Mouse (Mus musculus) cerebellum, postnatal 25 days (tissue): ENCODE measurements around the gene Frs3.
A peak's percentile ranks its signal among the peaks of the same experiment; 100 is the strongest.

Experiments
- DNase-seq, 2 experiments: peaks; one replicate each; pipeline ENCODE4 v3.0.0; 2021; ENCODE audit warnings: mixed read lengths in 2 of 2

Gene Frs3

DNA sequence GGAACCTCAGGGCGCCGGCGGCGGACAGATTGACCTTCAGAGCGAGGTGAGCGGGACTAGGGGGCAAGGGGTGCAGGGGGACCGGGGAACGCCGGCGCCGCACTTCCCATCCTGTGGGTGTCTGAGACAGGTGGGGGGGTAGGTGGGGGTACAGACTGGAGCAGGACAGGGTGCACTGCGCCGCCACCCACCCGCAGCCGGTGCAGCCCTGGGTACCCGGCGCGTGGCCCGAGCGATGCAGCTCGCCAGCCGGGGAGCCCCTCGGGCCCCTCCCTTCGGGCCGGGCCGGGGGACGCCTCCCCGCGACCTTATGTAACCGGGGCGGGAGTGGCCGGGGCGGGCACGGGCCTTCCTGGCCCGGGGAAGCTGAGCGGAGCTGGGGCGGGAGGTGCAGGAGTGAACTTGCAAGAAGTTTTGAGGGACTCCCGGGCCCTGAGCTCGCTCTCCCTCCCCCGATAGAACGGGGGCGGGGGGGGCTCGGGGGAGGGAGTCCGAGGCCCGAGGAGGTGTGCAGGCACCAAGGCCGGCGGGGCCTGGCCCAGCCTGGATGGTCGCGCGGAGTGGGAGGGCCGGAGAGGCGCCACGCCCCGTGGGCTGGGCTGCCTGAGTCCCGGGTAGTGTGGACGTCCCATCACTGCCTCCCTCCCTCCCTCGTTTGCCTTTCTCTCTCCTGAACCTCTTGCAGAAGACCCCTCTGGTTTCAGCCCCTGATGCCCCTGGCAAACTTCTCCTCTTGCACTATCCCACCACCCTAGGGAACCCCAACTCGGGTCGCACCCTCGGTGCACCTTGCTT lies 48.6 kb downstream of the Frs3 start:
- peak; percentile 87 to 89 for DNase-seq

DNA sequence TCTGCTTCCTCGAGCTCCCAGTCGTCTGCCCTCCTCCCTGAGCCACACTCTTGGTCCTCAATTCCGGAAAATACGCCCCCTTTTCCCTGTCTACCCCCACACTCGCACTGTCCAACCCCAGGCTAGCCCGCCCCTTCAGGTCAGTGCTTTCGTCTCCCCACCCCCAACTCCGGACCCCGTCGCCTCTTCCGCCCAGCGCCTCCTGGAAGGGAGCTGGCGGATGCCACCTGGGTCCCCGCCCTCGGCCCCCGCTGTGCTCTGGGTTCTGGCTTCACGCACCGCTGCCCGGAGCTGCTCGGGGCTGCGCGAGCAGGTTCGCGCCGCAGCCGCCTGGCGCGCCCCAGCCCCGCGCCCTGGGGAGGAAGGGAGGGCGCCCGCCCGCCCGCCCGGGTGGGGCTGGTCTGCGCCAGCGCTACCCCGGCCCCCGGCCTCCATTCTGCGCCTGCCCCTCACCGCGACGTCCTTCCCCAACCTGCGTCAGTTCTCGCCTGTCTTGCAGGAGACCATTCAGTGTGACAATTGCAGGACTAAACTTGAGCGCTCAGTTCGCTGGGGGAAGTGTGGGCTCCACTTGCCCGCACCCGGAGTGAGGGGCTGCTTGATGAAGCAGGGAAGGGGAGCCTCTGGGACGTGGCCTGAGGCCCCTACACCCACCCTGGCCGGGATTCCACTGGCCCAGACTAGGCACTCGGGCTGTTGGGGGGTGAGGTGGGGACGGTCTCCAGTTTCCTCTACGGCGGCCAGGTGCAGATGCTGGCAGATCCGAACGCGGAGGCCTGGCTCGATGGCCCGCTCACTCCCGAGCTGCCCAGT lies 49.4 kb downstream of the Frs3 start:
- DNase-seq: peak; percentile 59 to 74

DNA sequence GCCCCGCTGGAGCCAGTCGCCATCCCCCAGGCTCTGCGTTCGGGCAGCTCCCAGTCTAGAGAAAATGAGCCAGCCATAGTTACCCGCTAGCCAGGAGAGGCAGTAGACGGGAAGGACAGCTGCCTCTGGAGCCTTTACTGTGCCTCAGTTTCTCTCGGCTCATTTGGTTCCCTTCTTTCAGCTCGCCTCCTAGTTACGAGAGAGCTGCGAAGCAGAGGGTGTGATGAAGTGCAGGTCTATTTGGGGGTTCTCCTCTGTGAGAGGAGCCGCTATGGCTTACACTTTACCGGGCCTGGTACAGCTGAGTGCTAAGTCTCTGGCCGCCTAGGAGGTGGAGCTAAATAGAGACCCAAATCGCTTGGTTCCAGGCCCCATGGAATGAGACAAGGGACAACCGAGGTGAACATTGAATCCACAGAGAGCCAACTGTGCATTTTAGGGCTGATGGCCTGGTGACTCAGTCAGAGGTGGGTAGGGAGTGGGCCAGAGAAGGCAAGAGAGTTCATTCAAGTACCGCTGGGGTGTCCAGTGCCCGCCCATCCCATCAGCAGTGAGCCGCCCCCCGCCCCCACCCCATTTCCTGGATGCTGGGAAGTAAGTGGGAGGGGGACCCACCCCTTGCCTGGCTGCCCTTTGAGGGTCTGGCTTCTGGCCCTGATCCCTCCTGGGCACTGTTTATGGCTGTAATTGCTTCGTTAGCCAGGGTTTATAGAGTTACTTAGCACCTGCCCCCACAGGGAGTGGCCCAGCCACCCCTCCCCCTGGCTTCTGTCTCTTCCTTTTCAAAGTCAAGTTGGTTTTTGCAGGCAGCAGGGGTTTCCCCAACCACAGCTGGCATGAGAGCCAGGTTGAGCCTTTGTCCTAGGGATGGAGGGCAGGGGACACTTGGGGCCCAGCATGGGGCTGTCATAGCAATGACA lies 50.3 kb downstream of the Frs3 start:
- no peak for DNase-seq

DNA sequence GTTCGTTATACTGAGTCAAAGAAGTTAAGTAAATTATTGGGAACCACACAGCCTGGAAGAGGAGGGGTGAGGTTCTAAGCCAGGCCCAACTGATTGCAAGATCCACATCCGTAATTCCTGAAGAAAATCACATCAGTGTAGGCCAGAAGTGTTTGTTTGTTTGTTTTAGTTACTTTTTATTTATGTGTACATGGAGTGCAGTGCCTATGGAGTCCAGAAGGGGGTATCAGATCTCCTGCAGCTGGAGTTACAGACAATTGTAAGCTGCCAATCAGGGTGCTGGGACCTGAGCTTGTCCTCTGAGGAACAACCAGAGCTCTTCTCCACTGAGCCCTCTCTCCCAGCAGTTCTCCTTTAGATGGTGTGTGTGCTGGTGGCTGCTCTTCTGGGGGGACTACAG lies 51.4 kb downstream of the Frs3 start:
- no peak for DNase-seq

DNA sequence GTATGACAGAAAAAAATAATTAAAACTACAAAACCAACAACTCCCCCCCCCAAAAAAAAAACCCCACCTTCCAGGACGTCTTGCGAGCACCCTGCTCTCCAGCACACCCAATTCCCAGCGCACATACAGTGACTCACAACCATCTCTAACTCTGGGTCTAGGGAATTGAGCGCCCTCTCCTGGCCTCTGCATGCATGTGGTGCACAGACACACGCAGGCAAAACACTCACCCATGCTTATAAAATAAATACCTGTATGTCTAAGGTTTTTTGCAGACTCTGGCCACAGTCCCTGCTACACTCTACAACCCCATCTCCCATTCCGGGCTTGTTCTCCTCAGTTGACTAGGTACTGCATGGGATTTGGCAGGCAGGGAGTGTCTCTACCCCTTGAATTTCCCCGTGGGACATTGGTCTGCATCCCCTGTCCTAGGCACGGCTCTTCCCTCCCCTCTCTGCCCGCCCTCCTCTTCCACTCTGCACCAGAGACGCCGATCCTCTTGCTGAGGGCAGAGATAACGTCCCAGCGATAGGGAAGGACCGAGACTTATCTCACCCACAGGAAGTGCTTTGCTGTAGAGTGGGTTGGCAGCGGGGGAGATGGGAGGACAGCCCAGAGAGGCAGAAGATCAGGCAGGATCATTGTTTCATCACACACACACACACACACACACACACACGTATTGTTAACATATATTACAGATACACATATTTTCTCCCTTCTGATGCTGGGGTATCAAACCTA lies 54.3 kb downstream of the Frs3 start:
- DNase-seq: peak in 1 of 2 experiments; percentile 31

DNA sequence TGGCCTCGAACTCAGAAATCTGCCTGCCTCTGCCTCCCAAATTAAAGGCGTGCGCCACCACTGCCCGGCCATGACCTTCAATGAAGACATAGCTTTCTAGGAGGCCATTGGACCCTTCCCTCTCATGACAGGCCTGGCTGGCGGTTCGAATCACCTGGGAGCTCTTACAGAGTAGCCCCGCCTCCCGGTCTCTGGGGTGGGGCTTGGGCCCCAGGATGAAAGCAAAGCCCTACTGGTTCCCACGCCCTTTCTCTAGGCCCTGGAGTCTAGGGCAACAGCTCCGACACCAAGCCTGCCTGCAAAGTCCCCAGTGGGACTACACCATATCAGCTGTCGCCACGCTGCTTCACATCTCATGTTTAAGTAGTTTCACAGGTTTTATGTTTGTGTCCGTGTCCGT lies 55.3 kb downstream of the Frs3 start:
- DNase-seq: no peak

DNA sequence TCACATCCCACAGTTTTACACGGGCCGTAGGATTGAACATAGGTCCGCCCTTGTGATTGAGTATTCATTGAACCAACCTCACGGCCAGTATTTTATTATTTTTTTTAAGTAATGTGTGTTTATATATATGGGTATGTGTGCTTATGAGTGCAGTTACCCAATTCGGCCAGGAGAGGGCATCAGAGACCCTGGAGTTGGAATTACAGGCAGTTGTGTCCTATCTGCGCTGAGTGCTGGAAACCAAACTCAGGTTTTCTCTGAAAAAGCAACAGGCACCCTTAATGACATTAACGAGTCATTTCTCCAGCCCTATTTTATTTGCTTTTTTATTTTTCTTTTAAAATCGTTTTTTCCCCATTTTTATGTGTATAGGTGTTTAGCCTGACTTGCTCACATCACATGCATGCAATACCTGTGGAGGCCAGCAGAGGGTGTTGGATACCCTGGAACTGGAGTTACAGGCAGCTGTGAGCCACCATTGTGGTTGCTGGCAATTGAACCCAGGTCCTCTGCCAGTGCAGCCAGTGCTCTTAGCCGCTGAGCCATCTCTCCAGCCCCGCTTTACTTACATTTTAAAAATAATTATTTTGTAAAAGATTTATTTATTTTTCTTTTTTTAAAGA lies 56.0 kb downstream of the Frs3 start:
- peak in 1 of 2 experiments; percentile 41 for DNase-seq

DNA sequence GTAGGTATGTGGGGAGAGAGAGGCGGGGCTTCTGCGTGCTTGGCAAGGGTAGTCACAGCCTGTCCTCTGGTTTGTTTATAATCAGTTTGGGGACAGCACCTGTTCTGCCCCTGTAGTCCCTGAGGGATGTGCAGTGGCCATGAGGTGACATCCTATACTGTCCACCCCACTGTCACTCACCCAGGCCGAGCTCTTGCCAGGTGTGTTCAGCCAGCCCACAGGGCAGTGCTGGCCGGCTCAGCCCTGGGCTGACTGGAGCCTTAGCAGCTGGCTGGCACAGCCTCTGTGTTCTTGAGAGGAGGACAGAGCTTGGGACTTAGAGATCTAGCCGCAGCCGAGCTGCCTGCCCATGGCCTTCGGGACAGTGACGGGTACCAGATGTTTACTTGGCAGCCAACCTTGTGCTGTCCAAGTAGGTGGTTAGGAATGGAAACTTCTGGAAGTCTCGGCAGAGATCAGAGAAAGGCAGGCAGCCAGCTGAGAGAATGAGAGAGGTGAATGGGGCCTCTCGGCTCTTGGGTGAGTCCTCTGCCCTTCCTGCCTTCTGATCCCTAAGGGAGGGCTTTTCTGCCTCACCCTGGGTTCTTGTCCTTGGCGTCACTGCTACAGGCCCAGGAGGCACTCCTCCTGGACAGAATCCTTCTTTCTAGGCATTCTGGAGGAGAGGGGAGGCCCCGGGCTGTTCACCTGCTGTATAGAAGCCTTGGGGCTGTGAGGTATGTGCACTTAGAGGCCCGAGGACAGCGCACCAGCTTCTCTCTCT lies 60.1 kb downstream of the Frs3 start:
- no peak for DNase-seq

DNA sequence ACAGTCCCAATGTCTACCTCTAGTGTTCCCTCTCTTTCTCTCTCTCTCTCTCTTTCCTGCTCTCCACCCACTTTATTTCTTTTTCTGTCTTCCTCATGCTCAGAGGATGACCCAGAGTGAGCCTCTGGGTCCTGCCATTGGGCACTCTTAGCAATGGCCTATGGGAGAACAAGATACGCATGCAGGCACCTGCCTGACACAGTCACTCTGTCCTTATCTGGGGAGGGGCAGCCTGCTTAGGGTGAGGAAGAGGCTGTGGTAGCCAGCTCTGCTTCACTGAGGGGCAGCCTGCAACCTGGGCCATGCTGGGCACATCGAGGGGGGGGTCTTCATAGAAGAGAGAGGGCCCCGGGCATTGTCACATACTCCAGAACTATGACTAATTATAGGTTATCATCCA lies 60.8 kb downstream of the Frs3 start:
- DNase-seq: no peak

DNA sequence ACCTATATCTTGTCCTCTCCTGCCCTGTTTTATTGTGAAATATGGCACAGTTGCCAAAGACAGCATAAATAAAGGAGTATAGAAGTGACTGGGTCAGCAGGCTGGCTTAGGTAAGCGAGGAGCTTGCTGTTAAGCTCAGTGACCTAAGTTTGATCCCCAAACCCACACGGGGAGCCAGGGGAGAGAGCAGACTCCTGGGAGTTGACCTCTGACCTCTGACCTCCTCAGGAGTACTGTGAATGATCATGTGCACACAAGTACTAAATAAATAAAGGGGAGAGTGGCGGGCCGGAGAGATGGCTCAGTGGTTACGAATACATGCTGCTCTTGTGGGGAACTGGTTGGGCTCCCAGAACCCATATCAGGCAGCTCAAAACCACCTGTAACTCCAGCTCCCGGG lies 61.3 kb downstream of the Frs3 start:
- DNase-seq: no peak

DNA sequence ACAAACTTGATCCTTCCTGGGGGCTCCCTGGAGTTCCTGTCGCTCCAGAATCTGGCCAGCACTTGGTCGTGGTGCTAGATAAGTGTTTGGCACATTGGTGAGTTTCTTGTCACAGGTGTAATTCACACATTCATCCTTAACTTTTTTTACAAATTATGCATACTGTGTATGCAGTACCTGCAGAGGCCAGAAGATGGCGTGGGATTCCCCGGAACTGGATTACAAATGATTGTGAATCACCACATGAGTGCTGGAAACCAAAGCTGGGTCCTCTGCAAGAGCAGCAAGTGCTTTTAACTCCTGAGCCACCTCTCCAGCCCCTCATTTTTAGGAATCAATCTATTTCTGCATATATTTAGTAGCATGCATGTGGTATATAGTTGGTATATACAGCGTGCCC lies 63.0 kb downstream of the Frs3 start:
- no peak for DNase-seq

DNA sequence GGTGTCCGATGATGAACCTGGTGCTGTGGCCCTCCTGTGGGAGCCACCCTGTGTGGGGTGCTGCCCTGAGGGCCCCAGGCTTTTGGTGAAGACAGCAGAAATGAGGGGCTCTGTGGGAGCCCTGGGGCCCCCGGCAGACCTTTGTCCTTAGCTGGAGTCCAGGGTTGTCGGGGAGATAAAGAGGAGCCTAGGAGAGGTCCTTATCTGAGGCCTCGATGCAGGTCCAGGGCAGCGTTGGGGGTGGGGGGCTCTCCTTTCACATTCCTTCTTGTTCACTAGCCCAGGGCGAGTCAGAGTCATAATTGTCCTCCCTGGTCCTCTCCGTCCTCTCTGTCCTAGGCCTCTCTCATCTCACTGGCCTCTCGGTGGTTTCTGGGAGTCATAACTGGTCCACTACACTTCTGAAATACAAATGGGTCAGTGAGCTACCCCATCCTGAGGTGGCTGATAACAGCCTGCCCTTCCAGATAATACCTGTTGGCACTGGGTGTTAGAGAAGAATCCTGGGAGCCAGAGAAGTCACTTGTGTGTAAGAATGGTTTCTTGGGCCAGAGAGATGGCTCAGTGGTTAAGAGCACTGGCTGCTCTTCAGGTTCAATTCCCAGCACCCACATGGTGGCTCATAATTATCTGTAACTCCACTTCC lies 64.4 kb downstream of the Frs3 start:
- no peak for DNase-seq
